Mouse (Mus musculus) heart, embryonic 14.5 days (tissue): ENCODE data around the gene Adipor2. TPM values are rescaled to one million over a fixed set of nuclear protein-coding genes. Genes with fewer than 3 reads are reported as not detected.

ENCODE experiments used
- ATAC-seq: fragments of 200-750 bp; cut with Nextera tagmentation; 2 replicates; pipeline ENCODE4 v1.8.0; 2017; ENCODE audit warnings: low read depth, moderate TSS enrichment; ENCODE audit not compliant: insufficient number of reproducible peaks, insufficient read depth, low FRiP score
- H3K27ac ChIP-seq, 2 experiments: fragments of 200-500 bp in 1 of 2; fragments of 300-500 bp in 1 of 2; sonication (generic) in 1 of 2; replicated peaks in 1 of 2; 2 replicates each; pipeline ENCODE4 v1.5.1; 2012 to 2014; ENCODE audit warnings: low read depth in 2 of 2, low read length in 2 of 2, control low read depth in 1 of 2, mild to moderate bottlenecking in 1 of 2, mixed read lengths in 1 of 2; ENCODE audit not compliant: control insufficient read depth in 1 of 2, insufficient read depth in 1 of 2
- H3K27me3 ChIP-seq: fragments of 300-500 bp; sonication (generic); 2 replicates; pipeline ENCODE4 v1.6.1; 2014; ENCODE audit warnings: mild to moderate bottlenecking, low read length, control low read depth; ENCODE audit not compliant: control insufficient read depth, insufficient read depth
- H3K36me3 ChIP-seq: fragments of 300-500 bp; sonication (generic); 2 replicates; pipeline ENCODE4 v1.6.1; 2014; ENCODE audit warnings: mild to moderate bottlenecking, control low read depth, low read length, mixed read lengths; ENCODE audit not compliant: control insufficient read depth, insufficient read depth
- H3K4me1 ChIP-seq, 2 experiments: fragments of 200-500 bp in 1 of 2; fragments of 300-500 bp in 1 of 2; sonication (generic) in 1 of 2; 2 replicates each; pipeline ENCODE4 v1.6.1; 2012 to 2014; ENCODE audit warnings: low read length in 2 of 2, control low read depth in 1 of 2, mixed read lengths in 1 of 2; ENCODE audit not compliant: control insufficient read depth in 2 of 2, insufficient read depth in 2 of 2
- H3K4me2 ChIP-seq: fragments of 300-500 bp; sonication (generic); 2 replicates; pipeline ENCODE4 v1.6.1; 2014; ENCODE audit warnings: mild to moderate bottlenecking, low read length
- H3K4me3 ChIP-seq, 2 experiments: fragments of 200-500 bp in 1 of 2; fragments of 300-500 bp in 1 of 2; sonication (generic) in 1 of 2; 2 replicates each; pipeline ENCODE4 v1.5.1; 2012 to 2014; ENCODE audit warnings: low read length in 2 of 2, mild to moderate bottlenecking in 2 of 2, control low read depth in 1 of 2, low read depth in 1 of 2, moderate library complexity in 1 of 2; ENCODE audit not compliant: control insufficient read depth in 1 of 2, insufficient read depth in 1 of 2
- H3K9ac ChIP-seq: fragments of 300-500 bp; sonication (generic); 2 replicates; pipeline ENCODE4 v1.6.1; 2014; ENCODE audit warnings: mild to moderate bottlenecking, low read length
- H3K9me3 ChIP-seq: fragments of 300-500 bp; sonication (generic); 2 replicates; pipeline ENCODE4 v1.6.1; 2016; ENCODE audit warnings: low read length, control low read depth; ENCODE audit not compliant: control insufficient read depth
- WGBS: fragments of 180-500 bp; shearing (Covaris S2); extraction: QIAGEN DNeasy Blood & Tissue Kit; methylation state at CpG from one replicate; pipeline ENCODE4 v1.1.7; 2014; 5-methylcytosine and 5-hydroxymethylcytosine counted together
- polyA plus RNA-seq: library from polyadenylated mRNA; unstranded; fragments of >200 nt; fragmentation: Nextera tagmentation; extraction: Ambion mirVana; gene quantifications from 2 replicates; pipeline ENCODE4 v1.2.1, GENCODE M21; 2014

The Adipor2 gene
- polyA plus RNA-seq, 1 experiment from 2014 or later: 27.1 TPM

DNA sequence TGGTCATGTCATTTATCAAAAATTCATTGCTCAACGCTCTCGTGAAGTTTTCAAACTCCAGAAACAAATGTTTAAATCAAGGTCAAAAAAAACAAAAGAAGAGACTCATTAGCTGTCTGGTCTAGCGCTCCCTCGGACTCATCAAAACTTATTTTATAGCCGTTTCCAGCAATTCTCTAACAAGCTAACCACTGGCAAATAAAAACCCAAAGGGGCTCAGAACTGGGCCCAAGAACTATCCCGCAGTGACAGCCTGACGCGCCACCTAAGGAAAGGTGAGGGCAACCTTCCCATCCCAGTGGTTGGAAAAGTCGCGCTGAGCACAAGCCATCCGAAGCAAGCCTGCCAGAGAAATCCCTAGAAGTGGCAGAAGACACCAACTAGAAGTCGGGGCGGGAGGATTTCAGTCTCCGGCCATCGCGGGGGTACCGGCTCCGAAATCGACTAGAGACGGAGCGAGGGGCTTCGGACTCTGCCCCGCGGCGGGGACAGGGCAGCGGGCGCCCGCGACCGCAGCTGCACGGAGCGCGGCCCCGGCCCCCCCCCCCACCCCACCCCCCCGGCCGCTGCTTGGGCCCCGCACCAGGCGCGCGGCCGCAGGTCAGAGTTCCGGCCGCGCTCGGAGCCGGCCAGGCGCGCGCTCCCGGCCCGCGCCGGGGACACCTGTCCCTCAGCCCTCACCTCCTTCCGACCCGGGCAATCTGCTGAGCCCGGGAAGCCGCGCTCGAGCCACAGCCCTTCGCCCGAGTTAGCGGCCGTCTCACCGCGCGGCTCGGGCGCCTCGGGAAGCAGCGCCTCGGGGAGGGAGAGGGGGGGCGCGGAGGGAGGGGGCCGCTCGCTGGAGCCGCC lies 29.5 kb downstream of the Adipor2 start:
- no peaks in the 10 kb centered on the region for H3K27me3 ChIP-seq
- peak overlapping the region; percentile 83 to 92 for H3K27ac ChIP-seq
- H3K4me1 ChIP-seq: peaks cover 3 to 5% of the 10 kb centered on the region in 2 experiments; a peak in 3 of 4 replicates
- H3K4me2 ChIP-seq: peak overlapping the region; percentile 85
- no peaks in the 10 kb centered on the region for H3K36me3 ChIP-seq
- H3K9me3 ChIP-seq: no peaks in the 10 kb centered on the region
- under 1% methylated on average over 45 of the region's 76 CpGs for WGBS
- peak overlapping the region; percentile 84 to 98 for H3K4me3 ChIP-seq
- ATAC-seq: peak; percentile 75
- H3K9ac ChIP-seq: peak overlapping the region; percentile 95

- Histone ChIP-seq H3K9ac (peak overlapping the region; percentile 95; the same call in 1 of the 2 replicates), H3K4me1 (peaks cover 3 to 5% of the 10 kb centered on the region in 2 experiments; a peak in 3 of 4 replicates), H3K36me3 (no peaks in the 10 kb centered on the region), H3K4me3 (no peak overlapping the region), H3K27me3 (no peaks in the 10 kb centered on the region), H3K4me2 (peak overlapping the region; percentile 85), H3K9me3 (no peaks in the 10 kb centered on the region), H3K27ac (no peak overlapping the region)
- ATAC-seq: no peak
- 96% methylated on average over 1 of the region's 1 CpGs for WGBS
Observed at GRCm38 (mm10) chr6:119386821-119387220, 30.7 kb downstream of the Adipor2 start.

DNA sequence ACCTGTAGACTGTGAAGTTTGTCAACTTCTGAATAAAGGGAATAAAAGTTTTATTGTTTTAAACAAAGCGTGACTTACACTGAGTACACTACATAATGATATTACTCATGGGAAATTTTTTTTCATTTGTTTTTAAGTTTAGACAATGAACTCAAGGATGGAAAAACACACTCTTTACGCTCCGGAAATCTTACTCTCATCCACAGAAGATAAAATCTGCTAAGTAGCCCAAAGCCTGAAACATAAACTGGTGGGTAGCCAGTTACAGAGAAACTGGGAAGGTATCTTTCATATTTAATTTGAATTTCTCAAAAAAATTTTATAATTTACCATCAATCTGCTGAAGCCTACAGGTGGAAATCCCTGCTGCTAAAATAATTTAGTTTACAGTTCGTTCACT lies 31.1 kb downstream of the Adipor2 start:
- Histone ChIP-seq H3K36me3 (no peaks in the 10 kb centered on the region), H3K9me3 (no peaks in the 10 kb centered on the region), H3K9ac (peak overlapping the region; percentile 95; the same call in 1 of the 2 replicates), H3K4me3 (no peak overlapping the region), H3K27me3 (no peaks in the 10 kb centered on the region), H3K4me2 (no peak overlapping the region), H3K4me1 (peaks cover 3 to 5% of the 10 kb centered on the region in 2 experiments; a peak in 3 of 4 replicates), H3K27ac (no peak overlapping the region)
- ATAC-seq: no peak
- WGBS: 83% methylated on average over 4 of the region's 4 CpGs

DNA sequence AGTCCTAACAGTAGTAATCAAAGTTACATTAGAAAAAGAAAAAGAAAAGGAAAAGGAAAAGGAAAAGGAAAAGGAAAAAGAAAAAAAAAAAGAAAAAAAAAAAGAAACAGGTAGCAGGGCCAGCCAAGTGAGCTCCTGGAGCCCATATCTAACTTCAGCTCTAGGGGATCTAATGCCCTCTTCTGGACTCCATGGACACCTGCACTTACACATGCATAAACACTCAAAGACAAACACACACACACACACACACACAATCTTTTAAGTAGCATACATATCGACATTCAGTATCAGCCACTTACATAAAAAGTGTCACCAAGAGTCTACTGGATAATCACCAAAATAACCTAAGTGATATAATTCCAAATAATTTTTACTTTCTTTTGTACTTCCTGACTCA lies 31.8 kb downstream of the Adipor2 start:
- no peak overlapping the region for H3K4me2 ChIP-seq
- no peaks in the 10 kb centered on the region for H3K36me3 ChIP-seq
- H3K9me3 ChIP-seq: no peaks in the 10 kb centered on the region
- no peak overlapping the region for H3K4me3 ChIP-seq
- H3K27ac ChIP-seq: no peak overlapping the region
- ATAC-seq: no peak
- no peak overlapping the region for H3K9ac ChIP-seq
- WGBS: 95% methylated on average over 1 of the region's 1 CpGs
- H3K27me3 ChIP-seq: no peaks in the 10 kb centered on the region
- H3K4me1 ChIP-seq: peaks cover 3 to 5% of the 10 kb centered on the region in 2 experiments; a peak in 3 of 4 replicates

- WGBS: 52% methylated on average over 1 of the region's 1 CpGs
- no peak overlapping the region for H3K4me2 ChIP-seq
- H3K9ac ChIP-seq: no peak overlapping the region
- no peak for ATAC-seq
- no peaks in the 10 kb centered on the region for H3K36me3 ChIP-seq
- H3K4me1 ChIP-seq: peaks cover 3 to 24% of the 10 kb centered on the region in 2 experiments; a peak in 3 of 4 replicates
- no peaks in the 10 kb centered on the region for H3K27me3 ChIP-seq
- H3K27ac ChIP-seq: no peak overlapping the region
- H3K4me3 ChIP-seq: no peak overlapping the region
- H3K9me3 ChIP-seq: no peaks in the 10 kb centered on the region
Observed at GRCm38 (mm10) chr6:119378631-119379030, 38.9 kb downstream of the Adipor2 start.

DNA sequence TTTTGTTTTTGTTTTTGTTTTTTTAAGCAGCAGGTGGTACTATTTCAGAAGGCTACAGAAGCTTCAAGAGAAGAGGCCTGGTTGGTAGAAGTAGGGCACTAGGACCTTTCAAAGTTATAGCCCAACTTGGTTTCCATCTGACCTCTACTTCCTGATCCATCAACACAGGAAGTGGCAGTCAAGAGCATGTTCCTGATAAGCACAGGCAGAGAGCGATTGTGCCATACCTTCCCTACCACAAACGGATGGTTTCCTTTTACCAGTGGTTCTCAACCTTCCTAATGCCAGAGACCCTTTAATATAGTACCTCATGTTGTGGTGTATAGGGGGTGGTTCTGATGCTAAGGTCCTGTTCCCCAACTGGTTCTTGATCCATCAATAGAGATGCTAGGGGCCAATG lies 39.9 kb downstream of the Adipor2 start:
- peaks cover 3 to 24% of the 10 kb centered on the region in 2 experiments; a peak in 3 of 4 replicates for H3K4me1 ChIP-seq
- 0% methylated on average over 2 of the region's 2 CpGs for WGBS
- H3K27ac ChIP-seq: peak overlapping the region; percentile 2 to 34; a peak in 1 of 4 replicates

GRCm38 (mm10) chr6:119375035-119375434 lies 42.5 kb downstream of the Adipor2 start:
- H3K4me1 ChIP-seq: peaks cover 3 to 28% of the 10 kb centered on the region in 2 experiments; a peak in 3 of 4 replicates
- no peak overlapping the region for H3K4me2 ChIP-seq
- H3K27me3 ChIP-seq: no peaks in the 10 kb centered on the region
- ATAC-seq: no peak
- peaks cover 2% of the 10 kb centered on the region; the same call in 1 of the 2 replicates for H3K36me3 ChIP-seq
- H3K9ac ChIP-seq: no peak overlapping the region
- 72% methylated on average over 5 of the region's 5 CpGs for WGBS
- H3K9me3 ChIP-seq: no peaks in the 10 kb centered on the region
- no peak overlapping the region for H3K4me3 ChIP-seq
- no peak overlapping the region for H3K27ac ChIP-seq

More for the DNA sequence above, 39.9 kb downstream of the Adipor2 start:
- ATAC-seq: no peak
- no peaks in the 10 kb centered on the region for H3K9me3 ChIP-seq
- H3K9ac ChIP-seq: no peak overlapping the region
- no peaks in the 10 kb centered on the region for H3K36me3 ChIP-seq
- H3K4me3 ChIP-seq: no peak overlapping the region
- no peaks in the 10 kb centered on the region for H3K27me3 ChIP-seq
- no peak overlapping the region for H3K4me2 ChIP-seq
